Mouse (Mus musculus): ENCODE measurements around the gene Mal. TPM values are rescaled to one million over a fixed set of nuclear protein-coding genes. Genes with fewer than 3 reads are reported as not detected.
A peak's percentile ranks its signal among the peaks of the same experiment; 100 is the strongest.
"Not testable (repeated sequence)": the region's sequence is repeated elsewhere in the genome, so short reads cannot be mapped to it uniquely, and the experiment has no call there.

Gene Mal
- total RNA-seq, 2 experiments from 2014 or later = not detected

- ATAC-seq (replicated peaks; ENCODE audit: low FRiP score, low TSS enrichment, poor library complexity, severe bottlenecking) = no peak
Measured at GRCm38 (mm10) chr2:127627354-127627753, 29.1 kb downstream of the Mal start.

GRCm38 (mm10) chr2:127625659-127626058, 30.8 kb downstream of the Mal start:
- ATAC-seq (replicated peaks; ENCODE audit: low FRiP score, low TSS enrichment, poor library complexity, severe bottlenecking) = no peak

- no peak for ATAC-seq (replicated peaks; ENCODE audit: low FRiP score, low TSS enrichment, poor library complexity, severe bottlenecking)
Measured at GRCm38 (mm10) chr2:127624786-127625185, 31.7 kb downstream of the Mal start.

- no peak for ATAC-seq (replicated peaks; ENCODE audit: low FRiP score, low TSS enrichment, poor library complexity, severe bottlenecking)
Measured at GRCm38 (mm10) chr2:127622065-127622464, 34.4 kb downstream of the Mal start.

GRCm38 (mm10) chr2:127619311-127619710, 37.2 kb downstream of the Mal start:
- no peak for ATAC-seq (replicated peaks; ENCODE audit: low FRiP score, low TSS enrichment, poor library complexity, severe bottlenecking)

GRCm38 (mm10) chr2:127612288-127612687, 44.2 kb downstream of the Mal start:
- no peak for ATAC-seq (replicated peaks; ENCODE audit: low FRiP score, low TSS enrichment, poor library complexity, severe bottlenecking)

GRCm38 (mm10) chr2:127611386-127611785, 45.1 kb downstream of the Mal start:
- ATAC-seq (replicated peaks; ENCODE audit: low FRiP score, low TSS enrichment, poor library complexity, severe bottlenecking) = no peak

GRCm38 (mm10) chr2:127608986-127609385, 47.5 kb downstream of the Mal start:
- no peak for ATAC-seq (replicated peaks; ENCODE audit: low FRiP score, low TSS enrichment, poor library complexity, severe bottlenecking)

- 0 out of 2 replicates have a peak, but pooled peaks have one; percentile 51 for ATAC-seq (replicated peaks; ENCODE audit: low FRiP score, low TSS enrichment, poor library complexity, severe bottlenecking)
Measured at GRCm38 (mm10) chr2:127608234-127608633, 48.3 kb downstream of the Mal start.

- no peak for ATAC-seq (replicated peaks; ENCODE audit: low FRiP score, low TSS enrichment, poor library complexity, severe bottlenecking)
Measured at GRCm38 (mm10) chr2:127605203-127605602, 51.3 kb downstream of the Mal start.

- not testable (repeated sequence) for ATAC-seq (replicated peaks; ENCODE audit: low FRiP score, low TSS enrichment, poor library complexity, severe bottlenecking)
Measured at GRCm38 (mm10) chr2:127603383-127603782, 53.1 kb downstream of the Mal start.

GRCm38 (mm10) chr2:127590840-127591239, 65.7 kb downstream of the Mal start:
- ATAC-seq (replicated peaks; ENCODE audit: low FRiP score, low TSS enrichment, poor library complexity, severe bottlenecking) = no peak

- ATAC-seq (replicated peaks; ENCODE audit: low FRiP score, low TSS enrichment, poor library complexity, severe bottlenecking) = no peak
Measured at GRCm38 (mm10) chr2:127590204-127590603, 66.3 kb downstream of the Mal start.

GRCm38 (mm10) chr2:127588897-127589296, 67.6 kb downstream of the Mal start:
- no peak for ATAC-seq (replicated peaks; ENCODE audit: low FRiP score, low TSS enrichment, poor library complexity, severe bottlenecking)

GRCm38 (mm10) chr2:127587514-127587844, 69.0 kb downstream of the Mal start:
- ATAC-seq (replicated peaks; ENCODE audit: low FRiP score, low TSS enrichment, poor library complexity, severe bottlenecking) = peak; percentile 30

GRCm38 (mm10) chr2:127586694-127587513, 69.6 kb downstream of the Mal start, which contains the start of the genes Zfp661 and Mrps5:
Gene Zfp661 (minus strand): TSS chr2:127587094.
Gene Mrps5 (plus strand): TSS chr2:127587222.
- peak; percentile 74 for ATAC-seq (replicated peaks; ENCODE audit: low FRiP score, low TSS enrichment, poor library complexity, severe bottlenecking)

- peak; percentile 85 for ATAC-seq (replicated peaks; ENCODE audit: low FRiP score, low TSS enrichment, poor library complexity, severe bottlenecking)
Measured at GRCm38 (mm10) chr2:127584436-127584858, 72.0 kb downstream of the Mal start.
